Comparison of ENCODE assay signal across 7 mouse cellular contexts in genomic region chr17:51811086-51811868, GRCm38 (mm10). TPM values are rescaled to one million over a fixed set of nuclear protein-coding genes. Genes with fewer than 3 reads are reported as not detected.
DNase-seq lines count a peak whose midpoint lies in the region; ATAC-seq and TF ChIP-seq lines count a peak whose summit lies in the region.

No protein-coding gene starts in this region.

- no peak for TF ChIP-seq CTCF in ES-Bruce4 (IDR thresholded peaks at IDR 0.05; ENCODE audit: low read depth, low read length)

- 0 out of 2 replicates have a peak overlapping the region, but pooled peaks have one; percentile 97 for H3K9ac ChIP-seq in ES-Bruce4 (ENCODE audit: low read depth, poor library complexity, severe bottlenecking)
- no peak overlapping the region for H3K9ac ChIP-seq in embryonic facial prominence, embryonic 12.5 days
- peak overlapping the region; percentile 94 for H3K9ac ChIP-seq in heart, embryonic 16.5 days (ENCODE audit: low read length)

- H3K4me2 ChIP-seq in embryonic facial prominence, embryonic 12.5 days (replicated peaks): peak overlapping the region; percentile 78
- H3K4me2 ChIP-seq in heart, embryonic 16.5 days (ENCODE audit: low read depth, low read length): peak overlapping the region; percentile 88

- peak; percentile 26 to 49 for DNase-seq in adrenal gland, adult 18-20 months (ENCODE audit: low spot score in 2 of 2)
- DNase-seq in kidney, postnatal 10 days: peak; percentile 77
- peak; percentile 67 for DNase-seq in mesoderm, embryonic 11.5 days (ENCODE audit: low read depth, low spot score)
- DNase-seq in urinary bladder, postnatal 25 days (ENCODE audit: low spot score): peak; percentile 40

- no peaks in the 10 kb centered on the region for H3K4me1 ChIP-seq in ES-Bruce4 (ENCODE audit: control insufficient read depth, insufficient read depth, low read length)
- 0 out of 2 replicates have a peak, but pooled peaks cover 6% of the 10 kb centered on the region for H3K4me1 ChIP-seq in embryonic facial prominence, embryonic 12.5 days
- H3K4me1 ChIP-seq in heart, embryonic 16.5 days (ENCODE audit: control insufficient read depth, insufficient read depth, low read length): 0 out of 2 replicates have a peak, but pooled peaks cover 5% of the 10 kb centered on the region

- no peaks in the 10 kb centered on the region for H3K36me3 ChIP-seq in ES-Bruce4 (ENCODE audit: control insufficient read depth, insufficient read depth, low read length, poor library complexity, severe bottlenecking)
- H3K36me3 ChIP-seq in embryonic facial prominence, embryonic 12.5 days: no peaks in the 10 kb centered on the region
- no peaks in the 10 kb centered on the region for H3K36me3 ChIP-seq in heart, embryonic 16.5 days (ENCODE audit: control insufficient read depth, insufficient read depth)

- 5% methylated on average over 8 of the region's 8 CpGs for WGBS in embryonic facial prominence, embryonic 12.5 days
- WGBS in heart, embryonic 16.5 days: 5% methylated on average over 8 of the region's 8 CpGs

- TF ChIP-seq POLR2A in ES-Bruce4 (IDR thresholded peaks at IDR 0.05; ENCODE audit: insufficient read depth, low read length): no peak

- H3K27ac ChIP-seq in ES-Bruce4 (ENCODE audit: insufficient read depth, low read length): no peak overlapping the region
- H3K27ac ChIP-seq in embryonic facial prominence, embryonic 12.5 days: no peak overlapping the region
- peak overlapping the region; percentile 89; the same call in 1 of the 2 replicates for H3K27ac ChIP-seq in heart, embryonic 16.5 days (ENCODE audit: low read length)

- H3K4me3 ChIP-seq in ES-Bruce4 (ENCODE audit: low read depth, low read length): no peak overlapping the region
- peak overlapping the region; percentile 79 for H3K4me3 ChIP-seq in embryonic facial prominence, embryonic 12.5 days
- H3K4me3 ChIP-seq in heart, embryonic 16.5 days (ENCODE audit: low read length): peak overlapping the region; percentile 97

- H3K27me3 ChIP-seq in ES-Bruce4 (ENCODE audit: control insufficient read depth, insufficient read depth, low read length, poor library complexity, severe bottlenecking): 0 out of 2 replicates have a peak, but pooled peaks cover 4% of the 10 kb centered on the region
- 0 out of 2 replicates have a peak, but pooled peaks cover 2% of the 10 kb centered on the region for H3K27me3 ChIP-seq in embryonic facial prominence, embryonic 12.5 days
- no peaks in the 10 kb centered on the region for H3K27me3 ChIP-seq in heart, embryonic 16.5 days (ENCODE audit: control insufficient read depth, insufficient read depth, low read length)

- TF ChIP-seq EP300 in ES-Bruce4 (IDR thresholded peaks at IDR 0.05; ENCODE audit: insufficient read depth, low read depth, low read length): no peak

- no peak for ATAC-seq in embryonic facial prominence, embryonic 12.5 days (ENCODE audit: insufficient number of reproducible peaks, insufficient read depth, low FRiP score, low TSS enrichment)
- no peak for ATAC-seq in heart, embryonic 16.5 days (replicated peaks; ENCODE audit: extremely low read depth, insufficient read depth, low FRiP score)

- no peaks in the 10 kb centered on the region for H3K9me3 ChIP-seq in ES-Bruce4 (replicated peaks; ENCODE audit: control insufficient read depth, insufficient read depth, low read length, poor library complexity, severe bottlenecking)
- no peaks in the 10 kb centered on the region for H3K9me3 ChIP-seq in embryonic facial prominence, embryonic 12.5 days
- H3K9me3 ChIP-seq in heart, embryonic 16.5 days (replicated peaks; ENCODE audit: control insufficient read depth, low read length): no peaks in the 10 kb centered on the region

RNA-seq across cellular contexts. Expression of gene Satb1, which starts 21.8 kb away (rescaled TPM):
- polyA plus RNA-seq in ES-Bruce4 (2011; ENCODE audit: insufficient read depth, insufficient read length, low read depth, missing spikeins): 13.4 and 13.8 TPM in 2 replicates
- 10 to 100 TPM; 16.3 to 22.2 TPM for total RNA-seq in adrenal gland, adult 18-20 months (2021)
- 19.7 and 20.3 TPM in 2 replicates for polyA plus RNA-seq in embryonic facial prominence, embryonic 12.5 days (2016; fragmentation: Nextera tagmentation; extraction: Ambion mirVana)
- polyA plus RNA-seq in heart, embryonic 16.5 days (2015; fragmentation: Nextera tagmentation; extraction: Ambion mirVana): 14.0 and 34.0 TPM in 2 replicates
